In the genomic region with DNA sequence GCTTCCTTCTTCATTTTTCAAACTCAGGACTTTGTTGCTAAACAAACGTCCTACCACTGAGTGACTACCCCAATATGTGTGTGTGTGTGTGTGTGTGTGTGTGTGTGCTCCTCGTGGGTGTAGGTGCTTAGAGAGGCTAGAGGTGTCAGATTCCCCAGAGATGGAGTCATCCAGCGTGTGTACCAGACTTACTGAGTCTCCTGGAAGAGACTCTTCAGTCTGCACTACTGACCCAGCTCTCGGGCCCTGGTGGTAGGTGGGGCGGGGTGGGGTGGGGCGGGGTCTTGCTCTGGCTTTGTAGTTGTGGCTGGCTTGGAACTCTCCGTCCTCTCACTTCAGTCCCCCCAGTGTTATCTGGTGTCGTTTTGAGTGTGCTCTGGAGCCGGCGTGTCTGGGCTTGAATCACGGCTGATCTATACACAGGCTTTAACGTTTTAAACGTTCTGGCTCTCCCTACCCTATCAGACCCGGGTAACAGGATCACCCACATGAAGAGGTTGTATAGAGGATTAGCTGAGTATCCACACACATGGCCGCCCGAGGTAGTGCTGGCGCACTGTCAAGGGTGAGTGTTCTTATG, we compare ENCODE assay signal across 14 mouse cellular contexts. TPM values are rescaled to one million over a fixed set of nuclear protein-coding genes. Genes with fewer than 3 reads are reported as not detected.
DNase-seq lines count a peak whose midpoint lies in the region; ATAC-seq and TF ChIP-seq lines count a peak whose summit lies in the region.
"Had no signal": no experiment of that assay in that cellular context is flagged by ENCODE, and none has a peak within 500 bp of the region (broad histone marks: within the 10 kb centered on the region; RNA-seq: fewer than 3 reads in every experiment).

No protein-coding gene starts in this region.

- H3K4me3 ChIP-seq in heart, postnatal 0 days (ENCODE audit: low read depth, low read length): no peak overlapping the region
- H3K4me3 ChIP-seq in embryonic facial prominence, embryonic 12.5 days: no peak overlapping the region
- H3K4me3 ChIP-seq: forebrain, embryonic 15.5 days; neural tube, embryonic 15.5 days had no signal

- H3K4me1 ChIP-seq in heart, postnatal 0 days (ENCODE audit: control insufficient read depth, insufficient read depth): peaks cover 12% of the 10 kb centered on the region; the same call in 1 of the 2 replicates
- peaks cover 21% of the 10 kb centered on the region for H3K4me1 ChIP-seq in embryonic facial prominence, embryonic 12.5 days

- H3K9ac ChIP-seq in heart, postnatal 0 days (replicated peaks; ENCODE audit: low read depth, low read length): no peak overlapping the region
- H3K9ac ChIP-seq in embryonic facial prominence, embryonic 12.5 days: no peak overlapping the region
- H3K9ac ChIP-seq: forebrain, embryonic 15.5 days had no signal

- H3K36me3 ChIP-seq in heart, postnatal 0 days (replicated peaks; ENCODE audit: control insufficient read depth, insufficient read depth, low read length): peaks cover 9% of the 10 kb centered on the region; the same call in 1 of the 2 replicates
- peaks cover 10% of the 10 kb centered on the region for H3K36me3 ChIP-seq in embryonic facial prominence, embryonic 12.5 days

- H3K4me2 ChIP-seq in heart, postnatal 0 days (ENCODE audit: low read depth, low read length): no peak overlapping the region
- H3K4me2 ChIP-seq in embryonic facial prominence, embryonic 12.5 days (replicated peaks): no peak overlapping the region
- H3K4me2 ChIP-seq: forebrain, embryonic 15.5 days; neural tube, embryonic 15.5 days had no signal

- TF ChIP-seq CTCF in heart, postnatal 0 days (IDR thresholded peaks at IDR 0.05; ENCODE audit: low read depth): no peak

- no peak for ATAC-seq in heart, postnatal 0 days (ENCODE audit: insufficient read depth, low read depth)
- ATAC-seq in embryonic facial prominence, embryonic 12.5 days (ENCODE audit: insufficient number of reproducible peaks, insufficient read depth, low FRiP score, low TSS enrichment): no peak
- no peak for ATAC-seq in megakaryocyte-erythroid progenitor cell, adult 5-6 weeks (replicated peaks; ENCODE audit: low FRiP score, low TSS enrichment, poor library complexity, severe bottlenecking)
- ATAC-seq: forebrain, embryonic 15.5 days had no signal

- no peak for TF ChIP-seq EP300 in heart, postnatal 0 days (IDR thresholded peaks at IDR 0.05; ENCODE audit: low read depth)

- peak overlapping the region; percentile 54; the same call in 1 of the 2 replicates for H3K27ac ChIP-seq in heart, postnatal 0 days (ENCODE audit: low read depth)
- peak overlapping the region; percentile 37; the same call in 1 of the 2 replicates for H3K27ac ChIP-seq in embryonic facial prominence, embryonic 12.5 days
- H3K27ac ChIP-seq: forebrain, embryonic 15.5 days; kidney, postnatal 0 days; neural tube, embryonic 15.5 days had no signal

- DNase-seq in heart, postnatal 0 days (ENCODE audit: low spot score): no peak
- DNase-seq in heart, adult 18-20 months: no peak
- DNase-seq in 3134 (ENCODE audit: extremely low read depth, insufficient read length, low spot score) (peak; percentile 75), 3T3-L1 (ENCODE audit: low read depth, low spot score) (peak; percentile 50)
- DNase-seq in embryo, embryonic 9.5 days (ENCODE audit: extremely low spot score): no peak
- DNase-seq: cerebellum, adult 18-20 months; embryo, embryonic 11 days; lung, postnatal 14 days; thymus, adult 2 months had no signal

- no peaks in the 10 kb centered on the region for H3K27me3 ChIP-seq in heart, postnatal 0 days (ENCODE audit: control insufficient read depth, insufficient read depth, low read length)
- no peaks in the 10 kb centered on the region for H3K27me3 ChIP-seq in embryonic facial prominence, embryonic 12.5 days
- H3K27me3 ChIP-seq: forebrain, embryonic 15.5 days; neural tube, embryonic 15.5 days had no signal

- no peaks in the 10 kb centered on the region for H3K9me3 ChIP-seq in heart, postnatal 0 days (replicated peaks; ENCODE audit: control insufficient read depth, low read length)
- no peaks in the 10 kb centered on the region for H3K9me3 ChIP-seq in embryonic facial prominence, embryonic 12.5 days
- H3K9me3 ChIP-seq: forebrain, embryonic 15.5 days; neural tube, embryonic 15.5 days had no signal

- WGBS in heart, postnatal 0 days: 19% methylated on average over 17 of the region's 17 CpGs
- WGBS in embryonic facial prominence, embryonic 12.5 days: 38% methylated on average over 17 of the region's 17 CpGs

RNA-seq across cellular contexts. Expression of a gene that starts 25.1 kb away (rescaled TPM):
- total RNA-seq in heart, postnatal 0 days (2014; rRNA removed; ENCODE audit: low replicate concordance): 190 and 225 TPM in 2 replicates
- polyA plus RNA-seq in heart, postnatal 0 days (2015; fragmentation: Nextera tagmentation; extraction: Ambion mirVana): 188 and 200 TPM in 2 replicates
- 100 to 1,000 TPM; 225 to 256 TPM for total RNA-seq in heart, adult 18-20 months (2021)
- polyA plus RNA-seq in embryonic facial prominence, embryonic 12.5 days (2016; fragmentation: Nextera tagmentation; extraction: Ambion mirVana): 256 and 268 TPM in 2 replicates
- total RNA-seq in megakaryocyte-erythroid progenitor cell, adult 5-6 weeks (2014; fragmentation: Nextera tagmentation): 165 and 208 TPM in 2 replicates
- 86.9 and 93.6 TPM in 2 replicates for total RNA-seq in megakaryocyte-erythroid progenitor cell, adult 5-6 weeks (2017)

RNA-seq across cellular contexts. Expression of a gene that starts 39.8 kb away (rescaled TPM):
- 7.5 and 35.0 TPM in 2 replicates for total RNA-seq in heart, postnatal 0 days (2014; rRNA removed; ENCODE audit: low replicate concordance)
- polyA plus RNA-seq in heart, postnatal 0 days (2015; fragmentation: Nextera tagmentation; extraction: Ambion mirVana): 3.7 and 5.0 TPM in 2 replicates
- total RNA-seq in heart, adult 18-20 months (2021): 1 to 10 TPM; 2.5 to 3.8 TPM
- 11.6 and 12.3 TPM in 2 replicates for polyA plus RNA-seq in embryonic facial prominence, embryonic 12.5 days (2016; fragmentation: Nextera tagmentation; extraction: Ambion mirVana)
- total RNA-seq in megakaryocyte-erythroid progenitor cell, adult 5-6 weeks (2014; fragmentation: Nextera tagmentation): 1.6 and 16.0 TPM in 2 replicates
- 0.52 and 7.4 TPM in 2 replicates for total RNA-seq in megakaryocyte-erythroid progenitor cell, adult 5-6 weeks (2017)

RNA-seq across cellular contexts. Expression of a gene that starts 47.5 kb away (rescaled TPM):
- 18.2 and 21.6 TPM in 2 replicates for total RNA-seq in heart, postnatal 0 days (2014; rRNA removed; ENCODE audit: low replicate concordance)
- polyA plus RNA-seq in heart, postnatal 0 days (2015; fragmentation: Nextera tagmentation; extraction: Ambion mirVana): 10.1 and 12.1 TPM in 2 replicates
- 10 to 100 TPM; 13.4 to 14.8 TPM for total RNA-seq in heart, adult 18-20 months (2021)
- 32.6 and 37.0 TPM in 2 replicates for polyA plus RNA-seq in embryonic facial prominence, embryonic 12.5 days (2016; fragmentation: Nextera tagmentation; extraction: Ambion mirVana)
- 0.70 and 4.9 TPM in 2 replicates for total RNA-seq in megakaryocyte-erythroid progenitor cell, adult 5-6 weeks (2014; fragmentation: Nextera tagmentation)
- total RNA-seq in megakaryocyte-erythroid progenitor cell, adult 5-6 weeks (2017): 0.61 and 1.8 TPM in 2 replicates

RNA-seq across cellular contexts. Expression of a gene that starts 56.7 kb away (rescaled TPM):
- total RNA-seq in heart, postnatal 0 days (2014; rRNA removed; ENCODE audit: low replicate concordance): 3.5 and 11.0 TPM in 2 replicates
- 12.5 and 13.1 TPM in 2 replicates for polyA plus RNA-seq in heart, postnatal 0 days (2015; fragmentation: Nextera tagmentation; extraction: Ambion mirVana)
- 1 to 10 TPM; 3.7 to 3.9 TPM for total RNA-seq in heart, adult 18-20 months (2021)
- 14.6 and 16.3 TPM in 2 replicates for polyA plus RNA-seq in embryonic facial prominence, embryonic 12.5 days (2016; fragmentation: Nextera tagmentation; extraction: Ambion mirVana)
- 6.5 and 11.4 TPM in 2 replicates for total RNA-seq in megakaryocyte-erythroid progenitor cell, adult 5-6 weeks (2014; fragmentation: Nextera tagmentation)
- 5.3 and 6.6 TPM in 2 replicates for total RNA-seq in megakaryocyte-erythroid progenitor cell, adult 5-6 weeks (2017)

Comparison
In these comparisons a context has a peak if more than half of its experiments do, and no peak if none do; other contexts are left out.
1. DNase-seq: peak in 3134 (single experiment) and 3T3-L1 (single experiment); none in heart, postnatal 0 days (single experiment), heart, adult 18-20 months (0 of 2) and embryo, embryonic 9.5 days (single experiment).